Mouse (Mus musculus): ENCODE results near the gene Krt17. TPM values are rescaled to one million over a fixed set of nuclear protein-coding genes. Genes with fewer than 3 reads are reported as not detected.

Krt17 gene
- polyA plus RNA-seq, 1 experiment from 2014 or later: 7.8 TPM

DNA sequence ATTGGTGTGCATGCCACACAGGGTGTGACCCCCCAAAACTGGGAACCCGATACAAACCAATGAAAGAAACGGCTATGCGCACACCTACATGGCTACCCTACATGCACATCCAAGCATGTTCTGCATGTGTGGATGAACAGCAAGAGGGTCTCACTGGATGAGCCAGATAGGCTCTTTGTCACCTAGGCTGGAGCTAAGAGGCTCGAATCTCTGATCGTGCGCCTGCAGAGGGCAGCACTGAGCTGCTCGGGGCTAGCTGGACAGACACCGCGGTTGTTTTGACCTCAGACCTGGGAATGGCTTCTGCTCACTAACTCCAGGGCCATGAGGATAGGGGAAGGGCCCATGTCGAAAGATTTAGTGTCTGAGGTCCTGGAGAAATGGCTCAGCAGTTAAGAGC lies 21.7 kb upstream of the Krt17 start:
- Histone ChIP-seq H3K4me3 (ENCODE audit: low read depth, low read length) (no peak overlapping the region), H3K4me1 (replicated peaks; ENCODE audit: control insufficient read depth, insufficient read depth, low read length) (peaks cover 10% of the 10 kb centered on the region), H3K36me3 (ENCODE audit: control insufficient read depth, insufficient read depth) (no peaks in the 10 kb centered on the region), H3K27ac (ENCODE audit: low read depth, low read length) (no peak overlapping the region), H3K9me3 (ENCODE audit: control insufficient read depth) (no peaks in the 10 kb centered on the region), H3K4me2 (replicated peaks; ENCODE audit: low read depth) (no peak overlapping the region), H3K27me3 (replicated peaks; ENCODE audit: control insufficient read depth, insufficient read depth, low read length) (no peaks in the 10 kb centered on the region), H3K9ac (ENCODE audit: low read depth, low read length) (no peak overlapping the region)
- WGBS: 26% methylated on average over 10 of the region's 10 CpGs
- no peak for ATAC-seq
- TF ChIP-seq CTCF (IDR thresholded peaks at IDR 0.05; ENCODE audit: low read depth): peak; percentile 98

DNA sequence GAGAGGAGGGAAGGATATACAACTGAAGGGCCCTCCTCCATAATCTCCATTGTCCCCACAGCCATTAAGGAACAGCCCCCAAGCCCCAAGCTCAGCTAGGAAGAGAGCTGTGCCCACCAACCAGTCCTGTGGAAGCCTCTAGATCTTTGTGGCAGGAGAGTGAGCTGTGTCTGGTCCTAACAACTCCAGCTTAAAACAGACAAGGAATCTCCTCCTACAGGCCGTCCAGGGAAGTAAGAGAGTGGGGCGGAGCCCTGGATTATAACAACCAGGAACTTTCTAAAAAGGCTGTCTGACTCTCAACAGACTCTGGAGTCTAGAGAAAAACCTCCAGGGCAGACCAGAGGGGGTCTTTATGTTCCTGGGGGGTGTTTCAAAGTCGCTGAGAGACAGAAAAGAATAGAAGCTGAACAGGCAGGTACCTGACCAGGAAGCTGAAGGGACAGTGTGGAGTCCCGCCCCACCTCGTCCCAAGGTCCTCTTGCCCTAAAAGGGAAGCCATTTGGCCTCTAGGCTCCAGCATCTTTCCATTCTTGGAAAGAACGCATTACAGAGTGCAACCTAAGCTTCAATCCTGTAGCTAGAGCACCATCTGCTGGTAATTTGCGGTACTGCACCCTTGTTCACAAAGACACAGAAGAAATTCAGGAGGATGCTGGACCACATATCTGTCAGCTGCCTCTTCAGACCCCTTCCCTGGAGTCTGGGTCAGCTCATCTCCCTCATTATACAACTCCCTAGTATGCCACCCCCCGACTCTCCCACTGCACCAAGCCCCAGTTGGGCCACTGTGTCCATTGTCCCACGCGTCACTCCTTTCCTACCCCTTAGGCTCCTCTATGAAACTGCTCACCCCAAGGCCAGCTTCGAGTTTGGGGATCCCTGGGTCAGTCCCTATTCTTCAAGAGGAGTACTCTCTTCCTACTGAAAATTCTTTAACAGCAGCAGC lies 21.0 kb upstream of the Krt17 start:
- 0 out of 2 replicates have a peak, but pooled peaks have one; percentile 34 for ATAC-seq
- H3K4me3 ChIP-seq (ENCODE audit: low read depth, low read length): no peak overlapping the region
- no peak overlapping the region for H3K9ac ChIP-seq (ENCODE audit: low read depth, low read length)
- no peaks in the 10 kb centered on the region for H3K36me3 ChIP-seq (ENCODE audit: control insufficient read depth, insufficient read depth)
- H3K9me3 ChIP-seq (ENCODE audit: control insufficient read depth): no peaks in the 10 kb centered on the region
- peak; percentile 95 for TF ChIP-seq CTCF (IDR thresholded peaks at IDR 0.05; ENCODE audit: low read depth)
- WGBS: 21% methylated on average over 11 of the region's 11 CpGs
- no peaks in the 10 kb centered on the region for H3K27me3 ChIP-seq (replicated peaks; ENCODE audit: control insufficient read depth, insufficient read depth, low read length)
- no peak overlapping the region for H3K4me2 ChIP-seq (replicated peaks; ENCODE audit: low read depth)
- peaks cover 10% of the 10 kb centered on the region for H3K4me1 ChIP-seq (replicated peaks; ENCODE audit: control insufficient read depth, insufficient read depth, low read length)
- no peak overlapping the region for H3K27ac ChIP-seq (ENCODE audit: low read depth, low read length)

DNA sequence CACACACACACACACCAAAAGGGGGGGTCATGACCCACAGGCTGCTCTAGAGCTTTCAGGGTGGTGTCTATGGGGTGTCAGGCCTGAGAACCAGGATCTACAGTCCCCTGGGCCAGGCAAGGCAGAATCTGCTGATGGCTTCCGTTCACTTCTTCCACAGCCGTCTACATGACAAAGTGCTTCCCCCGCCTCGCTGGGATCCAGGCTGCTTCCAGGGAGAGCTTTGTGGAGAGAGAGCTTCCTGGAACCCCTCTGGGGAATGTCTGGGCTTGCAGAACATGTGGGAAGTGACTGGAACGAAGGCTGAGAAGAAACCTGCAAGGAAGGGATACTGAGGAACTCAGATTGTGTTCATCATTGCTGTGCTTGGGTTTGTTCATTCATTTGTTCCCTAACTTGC lies 17.9 kb upstream of the Krt17 start:
- no peak overlapping the region for H3K9ac ChIP-seq (ENCODE audit: low read depth, low read length)
- no peaks in the 10 kb centered on the region for H3K9me3 ChIP-seq (ENCODE audit: control insufficient read depth)
- no peaks in the 10 kb centered on the region for H3K27me3 ChIP-seq (replicated peaks; ENCODE audit: control insufficient read depth, insufficient read depth, low read length)
- H3K4me1 ChIP-seq (replicated peaks; ENCODE audit: control insufficient read depth, insufficient read depth, low read length): no peaks in the 10 kb centered on the region
- 52% methylated on average over 5 of the region's 5 CpGs for WGBS
- H3K36me3 ChIP-seq (ENCODE audit: control insufficient read depth, insufficient read depth): no peaks in the 10 kb centered on the region
- TF ChIP-seq CTCF (IDR thresholded peaks at IDR 0.05; ENCODE audit: low read depth): no peak
- no peak for ATAC-seq
- no peak overlapping the region for H3K27ac ChIP-seq (ENCODE audit: low read depth, low read length)
- H3K4me3 ChIP-seq (ENCODE audit: low read depth, low read length): no peak overlapping the region
- H3K4me2 ChIP-seq (replicated peaks; ENCODE audit: low read depth): no peak overlapping the region

DNA sequence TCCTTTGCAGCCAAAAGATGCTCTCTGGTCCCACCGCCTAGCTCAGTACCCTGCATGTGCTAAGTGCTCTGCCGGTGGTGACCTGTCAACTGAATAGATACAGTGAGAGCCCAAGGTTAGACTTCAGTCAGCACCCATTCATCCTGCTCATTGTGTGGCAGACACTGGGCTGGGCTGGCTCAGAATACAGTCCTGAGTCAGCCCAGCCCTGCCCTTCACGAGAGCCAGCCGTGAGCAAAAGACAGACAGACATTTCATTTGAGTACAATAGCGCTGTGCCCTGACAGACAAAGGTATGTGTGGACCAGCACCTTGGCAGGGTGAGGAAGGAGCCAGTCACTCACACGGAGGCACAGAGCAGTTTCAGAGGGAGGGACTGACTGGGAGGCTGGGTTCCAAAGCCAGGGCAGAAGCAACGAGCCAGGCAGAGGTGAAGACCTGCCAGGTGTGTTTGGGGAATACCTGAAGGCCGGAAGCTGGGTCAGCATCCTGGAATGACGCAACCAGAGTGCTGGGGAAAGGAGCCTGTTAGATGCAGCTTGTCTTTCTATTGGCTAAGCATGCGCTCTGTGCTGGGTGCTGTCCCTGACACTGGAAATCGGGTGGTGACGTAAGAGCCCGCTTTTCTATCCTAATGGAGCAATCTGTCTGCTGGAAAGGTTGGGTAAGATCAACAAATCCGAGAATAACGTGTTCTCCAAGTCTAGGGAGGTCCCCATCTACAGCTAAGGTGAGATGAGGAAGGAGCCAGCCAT lies 17.1 kb upstream of the Krt17 start:
- H3K27me3 ChIP-seq (replicated peaks; ENCODE audit: control insufficient read depth, insufficient read depth, low read length): no peaks in the 10 kb centered on the region
- no peak for ATAC-seq
- WGBS: 61% methylated on average over 15 of the region's 15 CpGs

GRCm38 (mm10) chr11:100275466-100275865 lies 14.6 kb upstream of the Krt17 start:
- H3K9me3 ChIP-seq (ENCODE audit: control insufficient read depth): no peaks in the 10 kb centered on the region
- no peak overlapping the region for H3K4me2 ChIP-seq (replicated peaks; ENCODE audit: low read depth)
- no peak for TF ChIP-seq CTCF (IDR thresholded peaks at IDR 0.05; ENCODE audit: low read depth)
- H3K9ac ChIP-seq (ENCODE audit: low read depth, low read length): no peak overlapping the region
- no peaks in the 10 kb centered on the region for H3K4me1 ChIP-seq (replicated peaks; ENCODE audit: control insufficient read depth, insufficient read depth, low read length)
- 59% methylated on average over 5 of the region's 5 CpGs for WGBS
- H3K36me3 ChIP-seq (ENCODE audit: control insufficient read depth, insufficient read depth): no peaks in the 10 kb centered on the region
- no peak overlapping the region for H3K27ac ChIP-seq (ENCODE audit: low read depth, low read length)
- ATAC-seq: no peak
- H3K4me3 ChIP-seq (ENCODE audit: low read depth, low read length): no peak overlapping the region
- no peaks in the 10 kb centered on the region for H3K27me3 ChIP-seq (replicated peaks; ENCODE audit: control insufficient read depth, insufficient read depth, low read length)

More for the DNA sequence above, 17.1 kb upstream of the Krt17 start:
- no peak for TF ChIP-seq CTCF (IDR thresholded peaks at IDR 0.05; ENCODE audit: low read depth)
- H3K36me3 ChIP-seq (ENCODE audit: control insufficient read depth, insufficient read depth): no peaks in the 10 kb centered on the region
- H3K9me3 ChIP-seq (ENCODE audit: control insufficient read depth): no peaks in the 10 kb centered on the region
- H3K27ac ChIP-seq (ENCODE audit: low read depth, low read length): no peak overlapping the region
- no peak overlapping the region for H3K4me3 ChIP-seq (ENCODE audit: low read depth, low read length)
- no peaks in the 10 kb centered on the region for H3K4me1 ChIP-seq (replicated peaks; ENCODE audit: control insufficient read depth, insufficient read depth, low read length)
- no peak overlapping the region for H3K4me2 ChIP-seq (replicated peaks; ENCODE audit: low read depth)
- H3K9ac ChIP-seq (ENCODE audit: low read depth, low read length): no peak overlapping the region

DNA sequence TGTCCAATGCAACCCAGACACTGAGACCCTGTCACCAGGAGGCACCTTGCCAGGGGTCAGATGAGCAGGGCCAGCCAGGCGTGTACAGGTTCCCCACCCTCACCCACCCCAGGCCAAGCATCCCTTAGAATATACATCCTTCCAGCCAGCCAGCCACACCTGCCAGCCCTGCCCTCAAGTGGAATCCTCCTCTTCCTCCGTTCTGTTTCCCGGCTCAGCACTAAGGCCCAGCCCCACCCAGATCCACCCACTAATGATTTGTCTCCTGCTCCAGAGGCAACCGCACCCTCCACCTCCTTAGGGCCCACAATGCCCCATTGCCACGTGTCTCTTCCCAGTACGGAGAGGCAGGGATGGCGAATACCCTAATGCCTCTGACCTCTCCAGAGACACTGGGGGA lies 13.9 kb upstream of the Krt17 start:
- no peak overlapping the region for H3K9ac ChIP-seq (ENCODE audit: low read depth, low read length)

More for the DNA sequence above, 13.9 kb upstream of the Krt17 start:
- Histone ChIP-seq H3K27me3 (replicated peaks; ENCODE audit: control insufficient read depth, insufficient read depth, low read length) (no peaks in the 10 kb centered on the region), H3K27ac (ENCODE audit: low read depth, low read length) (no peak overlapping the region), H3K4me1 (replicated peaks; ENCODE audit: control insufficient read depth, insufficient read depth, low read length) (no peaks in the 10 kb centered on the region), H3K4me2 (replicated peaks; ENCODE audit: low read depth) (no peak overlapping the region), H3K4me3 (ENCODE audit: low read depth, low read length) (no peak overlapping the region), H3K36me3 (ENCODE audit: control insufficient read depth, insufficient read depth) (no peaks in the 10 kb centered on the region), H3K9me3 (ENCODE audit: control insufficient read depth) (no peaks in the 10 kb centered on the region)
- no peak for ATAC-seq
- TF ChIP-seq CTCF (IDR thresholded peaks at IDR 0.05; ENCODE audit: low read depth): no peak
- 40% methylated on average over 7 of the region's 7 CpGs for WGBS
